ENCODE assay signal across 8 mouse cellular contexts in genomic region chr10:128933574-128933973, GRCm38 (mm10). TPM values are rescaled to one million over a fixed set of nuclear protein-coding genes. Genes with fewer than 3 reads are reported as not detected.
DNase-seq lines count a peak whose midpoint lies in the region; ATAC-seq and TF ChIP-seq lines count a peak whose summit lies in the region.

Gene Itga7 (plus strand): TSS chr10:128933818.

- no peaks in the 10 kb centered on the region for H3K9me3 ChIP-seq in embryonic facial prominence, embryonic 10.5 days
- H3K9me3 ChIP-seq in heart, embryonic 12.5 days (replicated peaks) = no peaks in the 10 kb centered on the region
- H3K9me3 ChIP-seq in lung, embryonic 15.5 days = no peaks in the 10 kb centered on the region
- H3K9me3 ChIP-seq in stomach, embryonic 16.5 days (replicated peaks; ENCODE audit: control insufficient read depth, low read length) = no peaks in the 10 kb centered on the region

- no peak for TF ChIP-seq CTCF in Patski (IDR thresholded peaks at IDR 0.05)

- H3K4me1 ChIP-seq in embryonic facial prominence, embryonic 10.5 days = peaks cover 15% of the 10 kb centered on the region
- H3K4me1 ChIP-seq in heart, embryonic 12.5 days (replicated peaks) = peaks cover 24% of the 10 kb centered on the region
- H3K4me1 ChIP-seq in lung, embryonic 15.5 days = peaks cover 21% of the 10 kb centered on the region
- H3K4me1 ChIP-seq in stomach, embryonic 16.5 days (ENCODE audit: control insufficient read depth, insufficient read depth, low read length) = no peaks in the 10 kb centered on the region; the same call in 1 of the 2 replicates

- peak within 1 kb of the TSS; percentile 89 for H3K4me2 ChIP-seq in heart, embryonic 12.5 days
- H3K4me2 ChIP-seq in lung, embryonic 15.5 days = peak within 1 kb of the TSS; percentile 74
- H3K4me2 ChIP-seq in stomach, embryonic 16.5 days (ENCODE audit: low read depth, low read length) = peak within 1 kb of the TSS; percentile 73

- ATAC-seq in Patski = no peak
- peak; percentile 54; the same call in 1 of the 2 replicates for ATAC-seq in heart, embryonic 12.5 days (ENCODE audit: insufficient number of reproducible peaks, low FRiP score)
- peak; percentile 66; the same call in 1 of the 2 replicates for ATAC-seq in lung, embryonic 15.5 days (ENCODE audit: borderline replicate concordance, extremely low read depth, low FRiP score, low TSS enrichment)
- ATAC-seq in stomach, embryonic 16.5 days (ENCODE audit: insufficient read depth, low FRiP score) = peak; percentile 72

- CTCF ChIA-PET in Patski (lab: Charles Lee) = interaction anchor here (1.6 to 6.6 kb wide), 3 partner anchors 10 to 11 kb away, joined by 5 to 55 read pairs (median 11); partner anchors contain the start of genes Bloc1s1 and Rdh5

- peak within 1 kb of the TSS; percentile 58 for H3K4me3 ChIP-seq in embryonic facial prominence, embryonic 10.5 days
- peak within 1 kb of the TSS; percentile 49 for H3K4me3 ChIP-seq in heart, embryonic 12.5 days
- peak within 1 kb of the TSS; percentile 42 for H3K4me3 ChIP-seq in lung, embryonic 15.5 days
- H3K4me3 ChIP-seq in stomach, embryonic 16.5 days (replicated peaks; ENCODE audit: low read length) = peak within 1 kb of the TSS; percentile 48

- DNase-seq in CD4-positive, CD25-positive, alpha-beta regulatory T cell, adult 2 months (ENCODE audit: low read depth, low spot score) = peak; percentile 61
- no peak for DNase-seq in Patski (ENCODE audit: low read depth, low spot score)
- peak; percentile 79 for DNase-seq in embryonic facial prominence, embryonic 10.5 days (ENCODE audit: low spot score)
- peak; percentile 62 for DNase-seq in kidney, postnatal 14 days
- DNase-seq in spleen, postnatal 4 days (ENCODE audit: low spot score in 2 of 2) = no peak

- WGBS in embryonic facial prominence, embryonic 10.5 days = under 1% methylated on average over 26 of the region's 26 CpGs
- WGBS in heart, embryonic 12.5 days = under 1% methylated on average over 26 of the region's 26 CpGs
- 1% methylated on average over 26 of the region's 26 CpGs for WGBS in lung, embryonic 15.5 days
- under 1% methylated on average over 26 of the region's 26 CpGs for WGBS in stomach, embryonic 16.5 days

- no peak within 1 kb of the TSS; the same call in 1 of the 2 replicates for H3K27ac ChIP-seq in embryonic facial prominence, embryonic 10.5 days (replicated peaks)
- no peak within 1 kb of the TSS for H3K27ac ChIP-seq in heart, embryonic 12.5 days (ENCODE audit: poor library complexity, severe bottlenecking)
- no peak within 1 kb of the TSS for H3K27ac ChIP-seq in lung, embryonic 15.5 days
- no peak within 1 kb of the TSS for H3K27ac ChIP-seq in stomach, embryonic 16.5 days (ENCODE audit: low read length)

- POLR2A ChIA-PET in Patski (lab: Charles Lee) = no interaction called here

- no peaks in the 10 kb centered on the region for H3K27me3 ChIP-seq in Patski
- peaks cover 90% of the 10 kb centered on the region for H3K27me3 ChIP-seq in embryonic facial prominence, embryonic 10.5 days (replicated peaks; ENCODE audit: low read depth, poor library complexity, severe bottlenecking)
- peaks cover 44% of the 10 kb centered on the region for H3K27me3 ChIP-seq in heart, embryonic 12.5 days (replicated peaks)
- H3K27me3 ChIP-seq in lung, embryonic 15.5 days = peaks cover 58% of the 10 kb centered on the region
- H3K27me3 ChIP-seq in stomach, embryonic 16.5 days (ENCODE audit: control insufficient read depth, insufficient read depth, low read length) = peaks cover 48% of the 10 kb centered on the region

- peak within 1 kb of the TSS; percentile 42 for H3K9ac ChIP-seq in heart, embryonic 12.5 days
- peak within 1 kb of the TSS; percentile 18 for H3K9ac ChIP-seq in lung, embryonic 15.5 days
- H3K9ac ChIP-seq in stomach, embryonic 16.5 days (ENCODE audit: low read length) = peak within 1 kb of the TSS; percentile 49

- in situ Hi-C loops in Patski (cut with MboI; ENCODE audit: low pct_unique_long_range_greater_than_20kb) = no loop called here

- no peaks in the 10 kb centered on the region for H3K36me3 ChIP-seq in embryonic facial prominence, embryonic 10.5 days (replicated peaks)
- no peaks in the 10 kb centered on the region for H3K36me3 ChIP-seq in heart, embryonic 12.5 days
- H3K36me3 ChIP-seq in lung, embryonic 15.5 days = no peaks in the 10 kb centered on the region
- no peaks in the 10 kb centered on the region for H3K36me3 ChIP-seq in stomach, embryonic 16.5 days (ENCODE audit: control insufficient read depth, insufficient read depth, low read length)

RNA-seq across cellular contexts. Expression of gene Itga7, which starts in this region (rescaled TPM):
- polyA plus RNA-seq in Patski (2021) = 20.3 TPM
- 1.8 and 2.7 TPM in 2 replicates for polyA plus RNA-seq in embryonic facial prominence, embryonic 10.5 days (2016; fragmentation: Nextera tagmentation; extraction: Ambion mirVana)
- 1.4 and 1.5 TPM in 2 replicates for polyA plus RNA-seq in heart, embryonic 12.5 days (2016; fragmentation: Nextera tagmentation; extraction: Ambion mirVana)
- polyA plus RNA-seq in lung, embryonic 15.5 days (2015; fragmentation: Nextera tagmentation; extraction: Ambion mirVana) = 5.0 TPM in 2 replicates
- 7.9 and 12.4 TPM in 2 replicates for polyA plus RNA-seq in stomach, embryonic 16.5 days (2015; fragmentation: Nextera tagmentation; extraction: Ambion mirVana)

Comparison
In these comparisons a context has a peak if more than half of its experiments do, and no peak if none do; other contexts are left out.
1. DNase-seq: peak in CD4-positive, CD25-positive, alpha-beta regulatory T cell, adult 2 months (single experiment), embryonic facial prominence, embryonic 10.5 days (single experiment) and kidney, postnatal 14 days (single experiment); none in Patski (single experiment) and spleen, postnatal 4 days (0 of 2).
2. Peak in every context shown above with its lines, with median percentiles within 50 percentile points of each other: H3K4me3 ChIP-seq, H3K4me2 ChIP-seq and H3K9ac ChIP-seq.